Comparison of ENCODE assay signal across 13 mouse cellular contexts in genomic region chr16:97844967-97845937, GRCm38 (mm10). TPM values are rescaled to one million over a fixed set of nuclear protein-coding genes. Genes with fewer than 3 reads are reported as not detected.
DNase-seq lines count a peak whose midpoint lies in the region; ATAC-seq lines count a peak whose summit lies in the region.
"Had no signal": no experiment of that assay in that cellular context is flagged by ENCODE, and none has a peak within 500 bp of the region (broad histone marks: within the 10 kb centered on the region; RNA-seq: fewer than 3 reads in every experiment).

No protein-coding gene starts in this region.

- H3K9me3 ChIP-seq in heart, embryonic 12.5 days (replicated peaks), result no peaks in the 10 kb centered on the region
- H3K9me3 ChIP-seq in heart, embryonic 11.5 days (replicated peaks; ENCODE audit: control insufficient read depth, low read length), result no peaks in the 10 kb centered on the region
- no peaks in the 10 kb centered on the region for H3K9me3 ChIP-seq in hindbrain, embryonic 11.5 days (ENCODE audit: control insufficient read depth, low read length)
- H3K9me3 ChIP-seq in forebrain, embryonic 16.5 days (ENCODE audit: control insufficient read depth, low read length), result no peaks in the 10 kb centered on the region
- H3K9me3 ChIP-seq: forebrain, embryonic 12.5 days; midbrain, embryonic 15.5 days had no signal

- no peak overlapping the region for H3K9ac ChIP-seq in heart, embryonic 12.5 days
- no peak overlapping the region for H3K9ac ChIP-seq in heart, embryonic 11.5 days (ENCODE audit: low read depth, low read length)
- no peak overlapping the region for H3K9ac ChIP-seq in hindbrain, embryonic 11.5 days (ENCODE audit: low read depth, low read length)
- H3K9ac ChIP-seq in forebrain, embryonic 16.5 days (replicated peaks; ENCODE audit: low read depth, low read length), result no peak overlapping the region
- H3K9ac ChIP-seq: forebrain, embryonic 12.5 days; midbrain, embryonic 15.5 days had no signal

- no peak overlapping the region for H3K4me2 ChIP-seq in heart, embryonic 12.5 days
- H3K4me2 ChIP-seq in heart, embryonic 11.5 days, result no peak overlapping the region
- no peak overlapping the region for H3K4me2 ChIP-seq in hindbrain, embryonic 11.5 days (replicated peaks; ENCODE audit: low read depth, low read length)
- no peak overlapping the region for H3K4me2 ChIP-seq in forebrain, embryonic 16.5 days (ENCODE audit: low read length)
- H3K4me2 ChIP-seq: forebrain, embryonic 12.5 days; midbrain, embryonic 15.5 days had no signal

- peak; percentile 60; the same call in 1 of the 2 replicates for ATAC-seq in heart, embryonic 12.5 days (ENCODE audit: insufficient number of reproducible peaks, low FRiP score)
- ATAC-seq in heart, embryonic 11.5 days (replicated peaks; ENCODE audit: insufficient number of reproducible peaks, low FRiP score, low TSS enrichment), result no peak
- ATAC-seq in megakaryocyte progenitor cell, adult 5-6 weeks (replicated peaks; ENCODE audit: poor library complexity), result peak; percentile 11; the same call in 1 of the 2 replicates
- no peak for ATAC-seq in hindbrain, embryonic 11.5 days (ENCODE audit: low FRiP score)
- no peak for ATAC-seq in forebrain, embryonic 16.5 days
- ATAC-seq: hindbrain, embryonic 16.5 days; midbrain, embryonic 15.5 days had no signal

- H3K4me3 ChIP-seq in heart, embryonic 12.5 days, result no peak overlapping the region
- no peak overlapping the region for H3K4me3 ChIP-seq in heart, embryonic 11.5 days (ENCODE audit: low read depth, low read length)
- no peak overlapping the region for H3K4me3 ChIP-seq in hindbrain, embryonic 11.5 days (ENCODE audit: low read depth, low read length)
- no peak overlapping the region for H3K4me3 ChIP-seq in forebrain, embryonic 16.5 days (replicated peaks; ENCODE audit: low read length)
- H3K4me3 ChIP-seq: forebrain, embryonic 12.5 days; midbrain, embryonic 15.5 days had no signal

- peak; percentile 7 for DNase-seq in ZHBTc4 (ENCODE audit: low read depth, low spot score)
- DNase-seq in liver, result peak; percentile 8
- DNase-seq in hindbrain, embryonic 11.5 days (ENCODE audit: low spot score), result no peak
- DNase-seq in gastrocnemius, adult 18-20 months (ENCODE audit: low spot score), result no peak
- DNase-seq: layer of hippocampus, postnatal 36 days; right cerebral cortex, postnatal 25 days had no signal

- WGBS in heart, embryonic 12.5 days, result 62% methylated on average over 12 of the region's 12 CpGs
- WGBS in heart, embryonic 11.5 days (ENCODE audit: insufficient replicate concordance), result 68% methylated on average over 12 of the region's 12 CpGs
- WGBS in hindbrain, embryonic 11.5 days, result 89% methylated on average over 12 of the region's 12 CpGs
- WGBS in forebrain, embryonic 16.5 days, result 91% methylated on average over 12 of the region's 12 CpGs

- peaks cover 36% of the 10 kb centered on the region for H3K4me1 ChIP-seq in heart, embryonic 12.5 days (replicated peaks)
- peaks cover 9% of the 10 kb centered on the region for H3K4me1 ChIP-seq in heart, embryonic 11.5 days (ENCODE audit: control insufficient read depth, insufficient read depth, low read length)
- H3K4me1 ChIP-seq in hindbrain, embryonic 11.5 days (replicated peaks; ENCODE audit: control insufficient read depth, insufficient read depth, low read length), result no peaks in the 10 kb centered on the region; the same call in 1 of the 2 replicates
- H3K4me1 ChIP-seq in forebrain, embryonic 16.5 days (replicated peaks; ENCODE audit: control insufficient read depth, insufficient read depth, low read length), result peaks cover 14% of the 10 kb centered on the region

- no peaks in the 10 kb centered on the region for H3K27me3 ChIP-seq in heart, embryonic 12.5 days (replicated peaks)
- H3K27me3 ChIP-seq in heart, embryonic 11.5 days (ENCODE audit: control insufficient read depth, insufficient read depth, low read length), result no peaks in the 10 kb centered on the region
- H3K27me3 ChIP-seq in hindbrain, embryonic 11.5 days (ENCODE audit: control insufficient read depth, insufficient read depth, low read length), result no peaks in the 10 kb centered on the region
- no peaks in the 10 kb centered on the region for H3K27me3 ChIP-seq in forebrain, embryonic 16.5 days (replicated peaks; ENCODE audit: control insufficient read depth, insufficient read depth, low read length)
- H3K27me3 ChIP-seq: forebrain, embryonic 12.5 days; midbrain, embryonic 15.5 days had no signal

- H3K27ac ChIP-seq in heart, embryonic 12.5 days (ENCODE audit: poor library complexity, severe bottlenecking), result peak overlapping the region; percentile 5
- no peak overlapping the region; the same call in 1 of the 2 replicates for H3K27ac ChIP-seq in heart, embryonic 11.5 days (ENCODE audit: low read depth, low read length)
- no peak overlapping the region for H3K27ac ChIP-seq in hindbrain, embryonic 11.5 days (ENCODE audit: low read depth, low read length)
- no peak overlapping the region for H3K27ac ChIP-seq in forebrain, embryonic 16.5 days (ENCODE audit: low read length)
- H3K27ac ChIP-seq: forebrain, embryonic 12.5 days; midbrain, embryonic 15.5 days had no signal

- H3K36me3 ChIP-seq in heart, embryonic 12.5 days, result peaks cover 14% of the 10 kb centered on the region
- no peaks in the 10 kb centered on the region for H3K36me3 ChIP-seq in heart, embryonic 11.5 days (ENCODE audit: control insufficient read depth, insufficient read depth, low read length)
- peaks cover 3% of the 10 kb centered on the region; the same call in 1 of the 2 replicates for H3K36me3 ChIP-seq in hindbrain, embryonic 11.5 days (ENCODE audit: control insufficient read depth, insufficient read depth, low read length)
- H3K36me3 ChIP-seq in forebrain, embryonic 16.5 days (ENCODE audit: control insufficient read depth, insufficient read depth), result no peaks in the 10 kb centered on the region

RNA-seq across cellular contexts. Expression of gene Prdm15, which starts 6.4 kb away (rescaled TPM):
- polyA plus RNA-seq in heart, embryonic 12.5 days (2016; fragmentation: Nextera tagmentation; extraction: Ambion mirVana), result 7.3 and 9.1 TPM in 2 replicates
- polyA plus RNA-seq in heart, embryonic 11.5 days (2014; fragmentation: Nextera tagmentation; extraction: Ambion mirVana), result 6.2 and 7.9 TPM in 2 replicates
- 6.6 and 10.9 TPM in 2 replicates for total RNA-seq in megakaryocyte progenitor cell, adult 5-6 weeks (2015)
- 10.0 and 11.1 TPM in 2 replicates for total RNA-seq in megakaryocyte progenitor cell, adult 5-6 weeks (2017)
- polyA plus RNA-seq in hindbrain, embryonic 11.5 days (2014; fragmentation: Nextera tagmentation; extraction: Ambion mirVana), result 11.7 TPM in 2 replicates
- 17.0 and 18.7 TPM in 2 replicates for polyA plus RNA-seq in forebrain, embryonic 16.5 days (2015; fragmentation: Nextera tagmentation; extraction: Ambion mirVana)
- total RNA-seq in gastrocnemius, adult 18-20 months (2021), result 1 to 10 TPM; 6.4 to 7.4 TPM

Comparison
In these comparisons a context has a peak if more than half of its experiments do, and no peak if none do; other contexts are left out.
1. ATAC-seq: peak in heart, embryonic 12.5 days (single experiment) and megakaryocyte progenitor cell, adult 5-6 weeks (single experiment); none in heart, embryonic 11.5 days (single experiment), hindbrain, embryonic 11.5 days (single experiment) and forebrain, embryonic 16.5 days (single experiment).
2. DNase-seq: peak in ZHBTc4 (single experiment) and liver (single experiment); none in hindbrain, embryonic 11.5 days (single experiment) and gastrocnemius, adult 18-20 months (single experiment).